Mouse (Mus musculus): ENCODE measurements at regions not wholly inside any gene's neighbourhood (a gene's known extent, or its start where the extent isn't known, plus 50 kb on each side); places are given as distances from the start of the nearest gene placed in this dataset.

- 76% methylated on average over 10 of the region's 10 CpGs for WGBS
- H3K4me1 ChIP-seq (ENCODE audit: control insufficient read depth, insufficient read depth, low read length) = no peaks in the 10 kb centered on the region
- ATAC-seq (ENCODE audit: low FRiP score, low TSS enrichment) = no peak
Measured at GRCm38 (mm10) chr1:92720567-92720966, 71.9 kb upstream of the Otos start.

GRCm38 (mm10) chr1:92719864-92720263 lies 71.2 kb upstream of the Otos start:
- Histone ChIP-seq H3K4me3 (ENCODE audit: low read length) (no peak overlapping the region), H3K9ac (ENCODE audit: low read depth, low read length) (no peak overlapping the region), H3K9me3 (ENCODE audit: control insufficient read depth, low read length) (no peaks in the 10 kb centered on the region), H3K27me3 (ENCODE audit: control insufficient read depth, insufficient read depth, low read length) (no peaks in the 10 kb centered on the region), H3K4me1 (ENCODE audit: control insufficient read depth, insufficient read depth, low read length) (no peaks in the 10 kb centered on the region), H3K4me2 (replicated peaks; ENCODE audit: low read depth, low read length) (no peak overlapping the region), H3K27ac (ENCODE audit: low read depth, low read length) (no peak overlapping the region), H3K36me3 (ENCODE audit: control insufficient read depth, insufficient read depth, low read length) (no peaks in the 10 kb centered on the region)
- ATAC-seq (ENCODE audit: low FRiP score, low TSS enrichment) = no peak
- WGBS = 90% methylated on average over 6 of the region's 6 CpGs

More at GRCm38 (mm10) chr1:92720567-92720966, 71.9 kb upstream of the Otos start:
- Histone ChIP-seq H3K4me2 (replicated peaks; ENCODE audit: low read depth, low read length) (no peak overlapping the region), H3K27me3 (ENCODE audit: control insufficient read depth, insufficient read depth, low read length) (no peaks in the 10 kb centered on the region), H3K9me3 (ENCODE audit: control insufficient read depth, low read length) (no peaks in the 10 kb centered on the region), H3K27ac (ENCODE audit: low read depth, low read length) (no peak overlapping the region), H3K4me3 (ENCODE audit: low read length) (no peak overlapping the region), H3K36me3 (ENCODE audit: control insufficient read depth, insufficient read depth, low read length) (no peaks in the 10 kb centered on the region), H3K9ac (ENCODE audit: low read depth, low read length) (no peak overlapping the region)

- no peaks in the 10 kb centered on the region for H3K4me1 ChIP-seq (ENCODE audit: control insufficient read depth, insufficient read depth, low read length)
- 57% methylated on average over 4 of the region's 4 CpGs for WGBS
- ATAC-seq (ENCODE audit: low FRiP score, low TSS enrichment) = no peak; the same call in 1 of the 2 replicates
Measured at GRCm38 (mm10) chr1:92718108-92718507, 69.5 kb upstream of the Otos start.

GRCm38 (mm10) chr1:92714725-92715324 lies 66.2 kb upstream of the Otos start:
- H3K9ac ChIP-seq (ENCODE audit: low read depth, low read length) = no peak overlapping the region
- 29% methylated on average over 9 of the region's 9 CpGs for WGBS
- no peaks in the 10 kb centered on the region for H3K9me3 ChIP-seq (ENCODE audit: control insufficient read depth, low read length)
- no peaks in the 10 kb centered on the region for H3K27me3 ChIP-seq (ENCODE audit: control insufficient read depth, insufficient read depth, low read length)
- no peaks in the 10 kb centered on the region for H3K36me3 ChIP-seq (ENCODE audit: control insufficient read depth, insufficient read depth, low read length)
- H3K4me3 ChIP-seq (ENCODE audit: low read length) = no peak overlapping the region
- H3K27ac ChIP-seq (ENCODE audit: low read depth, low read length) = no peak overlapping the region
- H3K4me2 ChIP-seq (replicated peaks; ENCODE audit: low read depth, low read length) = no peak overlapping the region
- no peak for ATAC-seq (ENCODE audit: low FRiP score, low TSS enrichment)
- H3K4me1 ChIP-seq (ENCODE audit: control insufficient read depth, insufficient read depth, low read length) = no peaks in the 10 kb centered on the region

More at GRCm38 (mm10) chr1:92718108-92718507, 69.5 kb upstream of the Otos start:
- Histone ChIP-seq H3K4me3 (ENCODE audit: low read length) (no peak overlapping the region), H3K4me2 (replicated peaks; ENCODE audit: low read depth, low read length) (no peak overlapping the region), H3K27me3 (ENCODE audit: control insufficient read depth, insufficient read depth, low read length) (no peaks in the 10 kb centered on the region), H3K9ac (ENCODE audit: low read depth, low read length) (no peak overlapping the region), H3K27ac (ENCODE audit: low read depth, low read length) (no peak overlapping the region), H3K9me3 (ENCODE audit: control insufficient read depth, low read length) (no peaks in the 10 kb centered on the region), H3K36me3 (ENCODE audit: control insufficient read depth, insufficient read depth, low read length) (no peaks in the 10 kb centered on the region)

GRCm38 (mm10) chr1:92712366-92712765 lies 63.7 kb upstream of the Otos start:
- no peak for ATAC-seq (ENCODE audit: low FRiP score, low TSS enrichment)
- Histone ChIP-seq H3K27ac (ENCODE audit: low read depth, low read length) (no peak overlapping the region), H3K27me3 (ENCODE audit: control insufficient read depth, insufficient read depth, low read length) (no peaks in the 10 kb centered on the region), H3K4me1 (ENCODE audit: control insufficient read depth, insufficient read depth, low read length) (no peaks in the 10 kb centered on the region), H3K4me3 (ENCODE audit: low read length) (no peak overlapping the region), H3K9me3 (ENCODE audit: control insufficient read depth, low read length) (no peaks in the 10 kb centered on the region), H3K4me2 (replicated peaks; ENCODE audit: low read depth, low read length) (no peak overlapping the region), H3K36me3 (ENCODE audit: control insufficient read depth, insufficient read depth, low read length) (no peaks in the 10 kb centered on the region), H3K9ac (ENCODE audit: low read depth, low read length) (no peak overlapping the region)
- WGBS = 88% methylated on average over 8 of the region's 8 CpGs

- WGBS = 87% methylated on average over 2 of the region's 2 CpGs
- Histone ChIP-seq H3K4me1 (ENCODE audit: control insufficient read depth, insufficient read depth, low read length) (no peaks in the 10 kb centered on the region), H3K27ac (ENCODE audit: low read depth, low read length) (no peak overlapping the region), H3K9me3 (ENCODE audit: control insufficient read depth, low read length) (no peaks in the 10 kb centered on the region), H3K36me3 (ENCODE audit: control insufficient read depth, insufficient read depth, low read length) (no peaks in the 10 kb centered on the region), H3K9ac (ENCODE audit: low read depth, low read length) (no peak overlapping the region), H3K27me3 (ENCODE audit: control insufficient read depth, insufficient read depth, low read length) (no peaks in the 10 kb centered on the region), H3K4me3 (ENCODE audit: low read length) (no peak overlapping the region), H3K4me2 (replicated peaks; ENCODE audit: low read depth, low read length) (no peak overlapping the region)
- no peak for ATAC-seq (ENCODE audit: low FRiP score, low TSS enrichment)
Measured at GRCm38 (mm10) chr1:92710321-92710839, 61.7 kb upstream of the Otos start.

GRCm38 (mm10) chr1:92709190-92709850 lies 60.7 kb upstream of the Otos start:
- Histone ChIP-seq H3K9ac (ENCODE audit: low read depth, low read length) (no peak overlapping the region), H3K9me3 (ENCODE audit: control insufficient read depth, low read length) (no peaks in the 10 kb centered on the region), H3K27me3 (ENCODE audit: control insufficient read depth, insufficient read depth, low read length) (no peaks in the 10 kb centered on the region), H3K27ac (ENCODE audit: low read depth, low read length) (no peak overlapping the region), H3K4me1 (ENCODE audit: control insufficient read depth, insufficient read depth, low read length) (no peaks in the 10 kb centered on the region), H3K4me2 (replicated peaks; ENCODE audit: low read depth, low read length) (no peak overlapping the region), H3K36me3 (ENCODE audit: control insufficient read depth, insufficient read depth, low read length) (no peaks in the 10 kb centered on the region), H3K4me3 (ENCODE audit: low read length) (no peak overlapping the region)
- 63% methylated on average over 14 of the region's 14 CpGs for WGBS
- peak; percentile 28; the same call in 1 of the 2 replicates for ATAC-seq (ENCODE audit: low FRiP score, low TSS enrichment)

GRCm38 (mm10) chr1:92707917-92708897 lies 59.6 kb upstream of the Otos start:
- 89% methylated on average over 19 of the region's 19 CpGs for WGBS
- H3K4me1 ChIP-seq (ENCODE audit: control insufficient read depth, insufficient read depth, low read length) = no peaks in the 10 kb centered on the region
- no peak overlapping the region for H3K9ac ChIP-seq (ENCODE audit: low read depth, low read length)
- no peaks in the 10 kb centered on the region for H3K36me3 ChIP-seq (ENCODE audit: control insufficient read depth, insufficient read depth, low read length)
- H3K27me3 ChIP-seq (ENCODE audit: control insufficient read depth, insufficient read depth, low read length) = no peaks in the 10 kb centered on the region
- no peaks in the 10 kb centered on the region for H3K9me3 ChIP-seq (ENCODE audit: control insufficient read depth, low read length)
- no peak for ATAC-seq (ENCODE audit: low FRiP score, low TSS enrichment)
- H3K4me3 ChIP-seq (ENCODE audit: low read length) = no peak overlapping the region
- no peak overlapping the region for H3K27ac ChIP-seq (ENCODE audit: low read depth, low read length)
- no peak overlapping the region for H3K4me2 ChIP-seq (replicated peaks; ENCODE audit: low read depth, low read length)
